Mouse (Mus musculus) urinary bladder, adult 2 months (tissue): Measurements from ENCODE around the gene Zfp93. TPM values are rescaled to one million over a fixed set of nuclear protein-coding genes. Genes with fewer than 3 reads are reported as not detected.

Source experiments
- polyA plus RNA-seq: library from polyadenylated mRNA; depleted of rRNA; stranded (reverse); fragments of >200 nt; gene quantifications from 2 replicates; pipeline ENCODE4 v1.2.3, GENCODE M21; 2012; rRNA removed

Zfp93 gene
- polyA plus RNA-seq, 1 experiment = 6.0 TPM

Other genes starting within 250 kb of the Zfp93 start
- gene Vmn1r183, start 217.2 kb upstream of the Zfp93 start, polyA plus RNA-seq = not detected in 2 replicates
- gene Zfp180, start 188.5 kb upstream of the Zfp93 start, polyA plus RNA-seq = 17.2 and 19.1 TPM in 2 replicates
- 4.6 and 5.1 TPM in 2 replicates for gene Zfp112, start 158.1 kb upstream of the Zfp93 start, polyA plus RNA-seq
- 10.6 and 12.9 TPM in 2 replicates for gene Zfp235, start 136.3 kb upstream of the Zfp93 start, polyA plus RNA-seq
- gene Zfp114, start 95.4 kb upstream of the Zfp93 start, polyA plus RNA-seq = 1.1 TPM in 2 replicates
- gene Zfp111, start 59.0 kb upstream of the Zfp93 start, polyA plus RNA-seq = 4.6 and 5.5 TPM in 2 replicates
- 4.1 and 4.2 TPM in 2 replicates for gene Zfp109, start 32.9 kb upstream of the Zfp93 start, polyA plus RNA-seq
- gene Zfp108, start 15.6 kb upstream of the Zfp93 start, polyA plus RNA-seq = 3.1 TPM in 2 replicates
- gene Zfp61, start 30.8 kb downstream of the Zfp93 start, polyA plus RNA-seq = 16.1 and 18.1 TPM in 2 replicates
- gene Zfp94, start 46.2 kb downstream of the Zfp93 start, polyA plus RNA-seq = 10.5 and 11.0 TPM in 2 replicates
- gene Tescl, start 63.5 kb downstream of the Zfp93 start, polyA plus RNA-seq = 0.19 TPM in 2 replicates
- not detected in 2 replicates for gene Lypd5, start 78.8 kb downstream of the Zfp93 start, polyA plus RNA-seq
- 47.4 and 50.6 TPM in 2 replicates for gene Kcnn4, start 99.8 kb downstream of the Zfp93 start, polyA plus RNA-seq
- 37.6 and 37.7 TPM in 2 replicates for gene Smg9, start 129.2 kb downstream of the Zfp93 start, polyA plus RNA-seq
- 0.03 TPM in 1 of 2 replicates, not detected in the other for gene Irgc1, start 181.9 kb downstream of the Zfp93 start, polyA plus RNA-seq
- 18.8 and 28.9 TPM in 2 replicates for gene Plaur, start 192.1 kb downstream of the Zfp93 start, polyA plus RNA-seq
- 10.0 and 19.2 TPM in 2 replicates for gene Cadm4, start 211.6 kb downstream of the Zfp93 start, polyA plus RNA-seq
- gene Zfp428, start 236.6 kb downstream of the Zfp93 start, polyA plus RNA-seq = 10.0 and 10.7 TPM in 2 replicates
- not detected in 2 replicates for gene AC161166.1, start 242.0 kb downstream of the Zfp93 start, polyA plus RNA-seq